Mouse (Mus musculus) kidney, adult 2 months (tissue): ENCODE data around the gene Cep70.

Source experiments
- CTCF ChIP-seq: fragments of 200-500 bp; conservative IDR thresholded peaks from 2 replicates; pipeline ENCODE4 v1.5.1; 2011; ENCODE audit warnings: low read depth, mild to moderate bottlenecking, control low read depth, low read length, moderate library complexity, mixed read lengths; ENCODE audit not compliant: insufficient read depth, insufficient read length
- POLR2A ChIP-seq: fragments of 200-500 bp; IDR thresholded peaks from one replicate; pipeline ENCODE4 v1.6.1; 2011; ENCODE audit warnings: low read depth, low read length, control low read depth

DNA sequence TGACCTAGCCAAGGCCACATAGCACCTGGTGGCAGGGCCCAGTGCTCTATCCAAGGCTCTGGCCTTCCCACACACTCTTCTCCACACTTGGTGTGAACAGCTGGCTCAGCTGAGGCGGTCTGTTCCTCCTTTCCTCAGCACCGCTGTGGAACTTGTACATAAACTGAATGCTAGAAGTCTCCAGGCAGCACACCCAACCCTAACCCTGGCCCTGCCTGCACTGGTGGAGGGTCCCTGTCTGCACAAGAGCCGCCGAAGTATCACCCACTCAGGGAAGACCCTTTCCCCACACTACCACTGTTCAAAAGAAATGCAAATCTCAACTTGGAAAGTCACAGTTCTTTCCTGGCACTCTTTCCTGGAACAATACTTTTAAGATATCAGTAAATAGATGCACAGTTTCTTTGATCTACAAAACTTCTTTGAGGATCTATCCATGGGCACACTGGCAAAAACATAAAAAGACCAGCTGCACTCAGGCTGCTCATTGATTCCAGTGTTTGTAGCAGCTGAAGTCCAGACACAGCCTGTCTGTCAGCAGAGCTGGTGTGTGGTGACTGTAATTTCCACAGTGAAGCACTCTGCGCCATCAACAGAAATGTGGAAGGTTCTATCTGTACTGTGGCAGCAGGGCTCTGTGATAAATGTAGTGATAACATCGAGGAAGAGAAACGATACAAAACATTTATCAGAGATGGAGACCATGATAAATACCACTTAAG lies 82.2 kb downstream of the Cep70 start:
- TF ChIP-seq POLR2A (no peak), CTCF (no peak)
